Mouse (Mus musculus): Measurements from ENCODE around the gene Nubpl.
"Not testable (repeated sequence)": the region's sequence is repeated elsewhere in the genome, so short reads cannot be mapped to it uniquely, and the experiment has no call there.

Nubpl gene

GRCm38 (mm10) chr12:52097650-52098070 is at the start of gene Nubpl:
Nubpl (plus strand) TSS chr12:52097737.
- DNase-seq (ENCODE audit: low spot score), result peak; percentile 91

GRCm38 (mm10) chr12:52049324-52049723 is 48.2 kb upstream of the Nubpl start:
- no peak for DNase-seq (ENCODE audit: low spot score)

- not testable (repeated sequence) for DNase-seq (ENCODE audit: low spot score)
These were observed 18.2 kb upstream of the Nubpl start for GRCm38 (mm10) chr12:52079296-52079695.

- DNase-seq (ENCODE audit: low spot score), result no peak
These were observed 388 bp upstream of the Nubpl start for GRCm38 (mm10) chr12:52097049-52097649.

GRCm38 (mm10) chr12:52120276-52120675 is 22.7 kb downstream of the Nubpl start:
- no peak for DNase-seq (ENCODE audit: low spot score)

GRCm38 (mm10) chr12:52126407-52126806 is 28.9 kb downstream of the Nubpl start:
- DNase-seq (ENCODE audit: low spot score), result no peak

GRCm38 (mm10) chr12:52129072-52129471 is 31.5 kb downstream of the Nubpl start:
- no peak for DNase-seq (ENCODE audit: low spot score)

- no peak for DNase-seq (ENCODE audit: low spot score)
These were observed 34.7 kb downstream of the Nubpl start for GRCm38 (mm10) chr12:52132256-52132655.

- no peak for DNase-seq (ENCODE audit: low spot score)
These were observed 40.8 kb downstream of the Nubpl start for GRCm38 (mm10) chr12:52138296-52138695.

GRCm38 (mm10) chr12:52146639-52147038 is 49.1 kb downstream of the Nubpl start:
- peak; percentile 6 for DNase-seq (ENCODE audit: low spot score)

GRCm38 (mm10) chr12:52149448-52149847 is 51.9 kb downstream of the Nubpl start:
- DNase-seq (ENCODE audit: low spot score), result no peak

GRCm38 (mm10) chr12:52152071-52152470 is 54.5 kb downstream of the Nubpl start:
- DNase-seq (ENCODE audit: low spot score), result peak; percentile 15

GRCm38 (mm10) chr12:52154906-52155305 is 57.4 kb downstream of the Nubpl start:
- DNase-seq (ENCODE audit: low spot score), result no peak

- no peak for DNase-seq (ENCODE audit: low spot score)
These were observed 66.9 kb downstream of the Nubpl start for GRCm38 (mm10) chr12:52164414-52164813.

- no peak for DNase-seq (ENCODE audit: low spot score)
These were observed 88.8 kb downstream of the Nubpl start for GRCm38 (mm10) chr12:52186205-52186793.

- DNase-seq (ENCODE audit: low spot score), result no peak
These were observed 89.5 kb downstream of the Nubpl start for GRCm38 (mm10) chr12:52186963-52187590.

GRCm38 (mm10) chr12:52198471-52198870 is 100.9 kb downstream of the Nubpl start:
- DNase-seq (ENCODE audit: low spot score), result no peak

GRCm38 (mm10) chr12:52209121-52209610 is 111.6 kb downstream of the Nubpl start:
- DNase-seq (ENCODE audit: low spot score), result no peak

- DNase-seq (ENCODE audit: low spot score), result no peak
These were observed 113.6 kb downstream of the Nubpl start for GRCm38 (mm10) chr12:52211144-52211543.

- DNase-seq (ENCODE audit: low spot score), result no peak
These were observed 117.3 kb downstream of the Nubpl start for GRCm38 (mm10) chr12:52214837-52215236.

GRCm38 (mm10) chr12:52224954-52225353 is 127.4 kb downstream of the Nubpl start:
- no peak for DNase-seq (ENCODE audit: low spot score)

- no peak for DNase-seq (ENCODE audit: low spot score)
These were observed 131.2 kb downstream of the Nubpl start for GRCm38 (mm10) chr12:52228746-52229145.

GRCm38 (mm10) chr12:52231929-52232328 is 134.4 kb downstream of the Nubpl start:
- not testable (repeated sequence) for DNase-seq (ENCODE audit: low spot score)

All from c-Kit-positive CD71-positive TER-119-positive erythroid progenitor cells, embryonic 14.5 days (primary cell).